ENCODE assay signal across 17 mouse cellular contexts in genomic region chr6:34602091-34602490, GRCm38 (mm10). TPM values are rescaled to one million over a fixed set of nuclear protein-coding genes. Genes with fewer than 3 reads are reported as not detected.
DNase-seq lines count a peak whose midpoint lies in the region; ATAC-seq and TF ChIP-seq lines count a peak whose summit lies in the region.
"Had no signal": no experiment of that assay in that cellular context is flagged by ENCODE, and none has a peak within 500 bp of the region (broad histone marks: within the 10 kb centered on the region; RNA-seq: fewer than 3 reads in every experiment).

No protein-coding gene starts in this region.

- no peaks in the 10 kb centered on the region for H3K27me3 ChIP-seq in lung, embryonic 14.5 days (ENCODE audit: insufficient read depth, low read length)
- H3K27me3 ChIP-seq in lung, postnatal 0 days (replicated peaks; ENCODE audit: insufficient read depth, low read length): no peaks in the 10 kb centered on the region
- H3K27me3 ChIP-seq in intestine, embryonic 15.5 days (replicated peaks): no peaks in the 10 kb centered on the region
- no peaks in the 10 kb centered on the region for H3K27me3 ChIP-seq in stomach, embryonic 16.5 days (ENCODE audit: control insufficient read depth, insufficient read depth, low read length)
- H3K27me3 ChIP-seq: forebrain, embryonic 13.5 days; kidney, embryonic 15.5 days; neural tube, embryonic 12.5 days had no signal

- peaks cover 23% of the 10 kb centered on the region for H3K4me1 ChIP-seq in lung, embryonic 14.5 days (ENCODE audit: insufficient read depth)
- H3K4me1 ChIP-seq in lung, postnatal 0 days (ENCODE audit: insufficient read depth, low read depth, low read length): peaks cover 18% of the 10 kb centered on the region; the same call in 1 of the 2 replicates
- H3K4me1 ChIP-seq in intestine, embryonic 15.5 days (replicated peaks): peaks cover 18% of the 10 kb centered on the region; the same call in 1 of the 2 replicates
- peaks cover 18% of the 10 kb centered on the region for H3K4me1 ChIP-seq in stomach, embryonic 16.5 days (ENCODE audit: control insufficient read depth, insufficient read depth, low read length)

- H3K4me2 ChIP-seq in lung, embryonic 14.5 days: peak overlapping the region; percentile 27
- no peak overlapping the region for H3K4me2 ChIP-seq in lung, postnatal 0 days (replicated peaks; ENCODE audit: low read depth, low read length)
- H3K4me2 ChIP-seq in intestine, embryonic 15.5 days (replicated peaks): peak overlapping the region; percentile 47
- H3K4me2 ChIP-seq in stomach, embryonic 16.5 days (ENCODE audit: low read depth, low read length): peak overlapping the region; percentile 36; the same call in 1 of the 2 replicates
- H3K4me2 ChIP-seq: forebrain, embryonic 13.5 days; kidney, embryonic 15.5 days; neural tube, embryonic 12.5 days had no signal

- TF ChIP-seq EP300 in lung, postnatal 0 days (IDR thresholded peaks at IDR 0.05): no peak

- H3K27ac ChIP-seq in lung, embryonic 14.5 days (ENCODE audit: low read depth): peak overlapping the region; percentile 6; the same call in 1 of the 2 replicates
- no peak overlapping the region for H3K27ac ChIP-seq in lung, postnatal 0 days (ENCODE audit: low read length)
- 0 out of 2 replicates have a peak overlapping the region, but pooled peaks have one; percentile 41 for H3K27ac ChIP-seq in intestine, embryonic 15.5 days
- H3K27ac ChIP-seq in stomach, embryonic 16.5 days (ENCODE audit: low read length): peak overlapping the region; percentile 4; the same call in 1 of the 2 replicates
- H3K27ac ChIP-seq: forebrain, embryonic 13.5 days; kidney, embryonic 15.5 days; layer of hippocampus, adult 2 months; macrophage; neural tube, embryonic 12.5 days had no signal

- 66% methylated on average over 2 of the region's 2 CpGs for WGBS in lung, embryonic 14.5 days
- 76% methylated on average over 2 of the region's 2 CpGs for WGBS in lung, postnatal 0 days
- 49% methylated on average over 2 of the region's 2 CpGs for WGBS in intestine, embryonic 15.5 days
- 52% methylated on average over 2 of the region's 2 CpGs for WGBS in stomach, embryonic 16.5 days

- H3K9ac ChIP-seq in lung, embryonic 14.5 days: no peak overlapping the region
- no peak overlapping the region for H3K9ac ChIP-seq in lung, postnatal 0 days (replicated peaks; ENCODE audit: low read depth)
- peak overlapping the region; percentile 11; the same call in 1 of the 2 replicates for H3K9ac ChIP-seq in intestine, embryonic 15.5 days
- 0 out of 2 replicates have a peak overlapping the region, but pooled peaks have one; percentile 20 for H3K9ac ChIP-seq in stomach, embryonic 16.5 days (ENCODE audit: low read length)
- H3K9ac ChIP-seq: forebrain, embryonic 13.5 days; kidney, embryonic 15.5 days; neural tube, embryonic 12.5 days had no signal

- H3K4me3 ChIP-seq in lung, embryonic 14.5 days (ENCODE audit: low read depth, low read length): no peak overlapping the region
- no peak overlapping the region for H3K4me3 ChIP-seq in lung, postnatal 0 days (ENCODE audit: low read depth, low read length)
- H3K4me3 ChIP-seq in intestine, embryonic 15.5 days (replicated peaks): no peak overlapping the region
- H3K4me3 ChIP-seq in stomach, embryonic 16.5 days (replicated peaks; ENCODE audit: low read length): 0 out of 2 replicates have a peak overlapping the region, but pooled peaks have one; percentile 1
- H3K4me3 ChIP-seq: forebrain, embryonic 13.5 days; kidney, embryonic 15.5 days; layer of hippocampus, adult 2 months; neural tube, embryonic 12.5 days had no signal

- peak; percentile 87 for DNase-seq in heart, adult 11 months
- DNase-seq in heart, adult 9 months (ENCODE audit: low spot score in 2 of 2): no peak
- DNase-seq in lung, embryonic 14.5 days: no peak
- no peak for DNase-seq in lung, postnatal 0 days (ENCODE audit: low spot score)
- DNase-seq in right cerebral cortex, postnatal 14 days: no peak
- no peak for DNase-seq in urinary bladder, postnatal 25 days (ENCODE audit: low spot score)
- DNase-seq: cerebellum, adult 9-11 months; heart, postnatal 10 days had no signal

- no peak for ATAC-seq in lung, embryonic 14.5 days (ENCODE audit: insufficient read depth)
- ATAC-seq in lung, postnatal 0 days: no peak
- no peak for ATAC-seq in intestine, embryonic 15.5 days
- no peak for ATAC-seq in stomach, embryonic 16.5 days (ENCODE audit: insufficient read depth, low FRiP score)
- ATAC-seq: activated CD4-positive, CD25-positive, alpha-beta regulatory T cell, adult 4 months; forebrain, embryonic 13.5 days; midbrain, embryonic 16.5 days had no signal

- H3K36me3 ChIP-seq in lung, embryonic 14.5 days (ENCODE audit: insufficient read depth): no peaks in the 10 kb centered on the region
- H3K36me3 ChIP-seq in lung, postnatal 0 days (ENCODE audit: insufficient read depth, low read length): no peaks in the 10 kb centered on the region
- H3K36me3 ChIP-seq in intestine, embryonic 15.5 days: no peaks in the 10 kb centered on the region
- H3K36me3 ChIP-seq in stomach, embryonic 16.5 days (ENCODE audit: control insufficient read depth, insufficient read depth, low read length): no peaks in the 10 kb centered on the region
- H3K36me3 ChIP-seq: kidney, embryonic 15.5 days; neural tube, embryonic 12.5 days had no signal

- H3K9me3 ChIP-seq in lung, embryonic 14.5 days (ENCODE audit: low read depth, low read length): no peaks in the 10 kb centered on the region
- no peaks in the 10 kb centered on the region for H3K9me3 ChIP-seq in lung, postnatal 0 days (ENCODE audit: low read length)
- H3K9me3 ChIP-seq in intestine, embryonic 15.5 days: no peaks in the 10 kb centered on the region
- H3K9me3 ChIP-seq in stomach, embryonic 16.5 days (replicated peaks; ENCODE audit: control insufficient read depth, low read length): no peaks in the 10 kb centered on the region
- H3K9me3 ChIP-seq: forebrain, embryonic 13.5 days; kidney, embryonic 15.5 days; neural tube, embryonic 12.5 days had no signal

- no peak for TF ChIP-seq CTCF in lung, embryonic 14.5 days (IDR thresholded peaks at IDR 0.05; ENCODE audit: low read depth)
- TF ChIP-seq CTCF in lung, postnatal 0 days (IDR thresholded peaks at IDR 0.05): no peak

RNA-seq across cellular contexts. Expression of gene Cald1, which starts 3.8 kb away (rescaled TPM):
- 283 and 297 TPM in 2 replicates for polyA plus RNA-seq in lung, embryonic 14.5 days (2014; fragmentation: Nextera tagmentation; extraction: Ambion mirVana)
- 249 and 273 TPM in 2 replicates for polyA plus RNA-seq in lung, postnatal 0 days (2015; fragmentation: Nextera tagmentation; extraction: Ambion mirVana)
- polyA plus RNA-seq in intestine, embryonic 15.5 days (2015; fragmentation: Nextera tagmentation; extraction: Ambion mirVana): 338 and 366 TPM in 2 replicates
- 362 and 363 TPM in 2 replicates for polyA plus RNA-seq in stomach, embryonic 16.5 days (2015; fragmentation: Nextera tagmentation; extraction: Ambion mirVana)
- polyA plus RNA-seq: activated CD4-positive, CD25-positive, alpha-beta regulatory T cell, adult 4 months had no signal

Comparison
In these comparisons a context has a peak if more than half of its experiments do, and no peak if none do; other contexts are left out.
1. H3K9ac ChIP-seq: peak in intestine, embryonic 15.5 days (single experiment) and stomach, embryonic 16.5 days (single experiment); none in lung, embryonic 14.5 days (single experiment) and lung, postnatal 0 days (single experiment).